Mouse (Mus musculus) myocyte (in vitro differentiated cells): Measurements from ENCODE around the gene Fam241b. TPM values are rescaled to one million over a fixed set of nuclear protein-coding genes. Genes with fewer than 3 reads are reported as not detected.

Source experiments
- H3K27me3 ChIP-seq: one replicate; pipeline ENCODE4 v1.6.1; 2011; ENCODE audit not compliant: control insufficient read depth, insufficient read depth, insufficient read length
- H3K36me3 ChIP-seq: one replicate; pipeline ENCODE4 v1.6.1; 2011; ENCODE audit not compliant: control insufficient read depth, insufficient read depth
- H3K4me2 ChIP-seq: one replicate; pipeline ENCODE4 v1.6.1; 2011; ENCODE audit warnings: low read depth, control low read depth
- H3K4me3 ChIP-seq: one replicate; pipeline ENCODE4 v1.5.1; 2011; ENCODE audit warnings: mild to moderate bottlenecking, control low read depth, moderate library complexity
- H3K79me2 ChIP-seq: one replicate; pipeline ENCODE4 v1.6.1; 2011; ENCODE audit not compliant: control insufficient read depth, insufficient read depth
- H3ac ChIP-seq: one replicate; pipeline ENCODE4 v1.6.1; 2011; ENCODE audit not compliant: control insufficient read depth, insufficient read length
- CEBPB ChIP-seq: IDR thresholded peaks from 2 replicates; pipeline ENCODE4 v1.6.1; 2011; ENCODE audit warnings: mild to moderate bottlenecking, moderate library complexity; ENCODE audit not compliant: poor library complexity, insufficient read depth, severe bottlenecking
- E2F4 ChIP-seq: IDR thresholded peaks from one replicate; pipeline ENCODE4 v1.6.1; 2011; ENCODE audit warnings: mild to moderate bottlenecking, control low read depth, moderate library complexity; ENCODE audit not compliant: insufficient read depth
- MAX ChIP-seq: IDR thresholded peaks from one replicate; pipeline ENCODE4 v1.6.1; 2011; ENCODE audit warnings: low read depth, mild to moderate bottlenecking, control low read depth
- MYOD1 ChIP-seq, 3 experiments: IDR thresholded peaks; one replicate each; pipeline ENCODE4 v1.6.1; 2011; ENCODE audit warnings: control low read depth in 2 of 3, low read depth in 2 of 3, mild to moderate bottlenecking in 2 of 3, moderate library complexity in 1 of 3; ENCODE audit not compliant: insufficient read length in 2 of 3, control insufficient read depth in 1 of 3
- MYOG ChIP-seq, 3 experiments: IDR thresholded peaks; one replicate each; pipeline ENCODE4 v1.6.1; 2011; ENCODE audit warnings: control low read depth in 2 of 3, low read depth in 2 of 3, mild to moderate bottlenecking in 2 of 3; ENCODE audit not compliant: insufficient read length in 2 of 3, control insufficient read depth in 1 of 3, insufficient read depth in 1 of 3
- POLR2A ChIP-seq: IDR thresholded peaks from one replicate; pipeline ENCODE4 v1.6.1; 2011; ENCODE audit warnings: low read depth, mild to moderate bottlenecking, control low read depth, moderate library complexity; ENCODE audit not compliant: insufficient read length
- POLR2AphosphoS2 ChIP-seq: IDR thresholded peaks from one replicate; pipeline ENCODE4 v1.6.1; 2011; ENCODE audit warnings: low read depth, control low read depth; ENCODE audit not compliant: insufficient read length
- REST ChIP-seq: IDR thresholded peaks from one replicate; pipeline ENCODE4 v1.6.1; 2011; ENCODE audit warnings: mild to moderate bottlenecking, control low read depth, moderate library complexity; ENCODE audit not compliant: insufficient read depth, insufficient read length
- SRF ChIP-seq: IDR thresholded peaks from one replicate; pipeline ENCODE4 v1.6.1; 2011; ENCODE audit warnings: low read depth; ENCODE audit not compliant: control insufficient read depth, insufficient read length
- TCF12 ChIP-seq: IDR thresholded peaks from one replicate; pipeline ENCODE4 v1.6.1; 2011; ENCODE audit warnings: mild to moderate bottlenecking, control low read depth; ENCODE audit not compliant: poor library complexity, insufficient read depth, severe bottlenecking
- TCF3 ChIP-seq: IDR thresholded peaks from one replicate; pipeline ENCODE4 v1.6.1; 2011; ENCODE audit warnings: low read depth, control low read depth; ENCODE audit not compliant: insufficient read length
- USF1 ChIP-seq: IDR thresholded peaks from one replicate; pipeline ENCODE4 v1.6.1; 2011; ENCODE audit warnings: low read depth, mild to moderate bottlenecking, control low read depth, moderate library complexity
- polyA plus RNA-seq: library from polyadenylated mRNA; unstranded; fragments of >200 nt; fragmentation: generic; extraction: Trizol; gene quantifications from one replicate; pipeline ENCODE4 v1.2.1, GENCODE M21; 2012; ENCODE audit warnings: missing spikeins

Fam241b gene
- polyA plus RNA-seq, 1 experiment = 3.3 TPM

GRCm38 (mm10) chr10:62174533-62175313 lies 31.0 kb upstream of the Fam241b start:
- no peaks in the 10 kb centered on the region for H3K27me3 ChIP-seq
- no peaks in the 10 kb centered on the region for H3K36me3 ChIP-seq
- no peak overlapping the region for H3K4me2 ChIP-seq
- H3ac ChIP-seq = no peak overlapping the region
- H3K4me3 ChIP-seq = no peak overlapping the region
- TF ChIP-seq MYOG (IDR thresholded peaks at IDR 0.05; ENCODE audit: control insufficient read depth in 1 of 3, insufficient read depth in 1 of 3, insufficient read length in 2 of 3, low read depth in 2 of 3) (no peak), SRF (no peak), TCF3 (no peak), TCF12 (no peak), POLR2A (no peak), MYOD1 (IDR thresholded peaks at IDR 0.05; ENCODE audit: control insufficient read depth in 1 of 3, insufficient read length in 2 of 3, low read depth in 2 of 3) (no peak), E2F4 (no peak), MAX (no peak)
- no peaks in the 10 kb centered on the region for H3K79me2 ChIP-seq

GRCm38 (mm10) chr10:62173941-62174448 lies 30.3 kb upstream of the Fam241b start:
- Histone ChIP-seq H3K4me2 (no peak overlapping the region), H3K36me3 (no peaks in the 10 kb centered on the region), H3K27me3 (no peaks in the 10 kb centered on the region), H3K4me3 (no peak overlapping the region), H3K79me2 (no peaks in the 10 kb centered on the region), H3ac (no peak overlapping the region)
- TF ChIP-seq MYOG (IDR thresholded peaks at IDR 0.05; ENCODE audit: control insufficient read depth in 1 of 3, insufficient read depth in 1 of 3, insufficient read length in 2 of 3, low read depth in 2 of 3) (no peak), TCF3 (no peak), MAX (no peak)

GRCm38 (mm10) chr10:62172841-62173553 lies 29.3 kb upstream of the Fam241b start:
- Histone ChIP-seq H3ac (no peak overlapping the region), H3K79me2 (no peaks in the 10 kb centered on the region)

GRCm38 (mm10) chr10:62162410-62162809 lies 18.7 kb upstream of the Fam241b start:
- Histone ChIP-seq H3K4me3 (no peak overlapping the region), H3ac (no peak overlapping the region), H3K4me2 (no peak overlapping the region), H3K27me3 (peaks cover 44% of the 10 kb centered on the region), H3K79me2 (no peaks in the 10 kb centered on the region), H3K36me3 (no peaks in the 10 kb centered on the region)
- no peak for TF ChIP-seq CEBPB
- no peak for TF ChIP-seq POLR2A
- TF ChIP-seq E2F4 = no peak
- no peak for TF ChIP-seq MYOG (IDR thresholded peaks at IDR 0.05; ENCODE audit: control insufficient read depth in 1 of 3, insufficient read depth in 1 of 3, insufficient read length in 2 of 3, low read depth in 2 of 3)
- TF ChIP-seq MYOD1 (IDR thresholded peaks at IDR 0.05; ENCODE audit: control insufficient read depth in 1 of 3, insufficient read length in 2 of 3, low read depth in 2 of 3) = no peak
- TF ChIP-seq MAX = no peak
- no peak for TF ChIP-seq USF1
- no peak for TF ChIP-seq POLR2AphosphoS2
- TF ChIP-seq SRF = no peak
- no peak for TF ChIP-seq TCF3
- no peak for TF ChIP-seq REST
- TF ChIP-seq TCF12 = no peak

More at GRCm38 (mm10) chr10:62172841-62173553, 29.3 kb upstream of the Fam241b start:
- Histone ChIP-seq H3K4me3 (no peak overlapping the region), H3K27me3 (no peaks in the 10 kb centered on the region), H3K4me2 (no peak overlapping the region), H3K36me3 (no peaks in the 10 kb centered on the region)
- TF ChIP-seq POLR2A (no peak), TCF3 (no peak), CEBPB (no peak), E2F4 (no peak), TCF12 (no peak), REST (no peak), USF1 (no peak), MYOG (IDR thresholded peaks at IDR 0.05; ENCODE audit: control insufficient read depth in 1 of 3, insufficient read depth in 1 of 3, insufficient read length in 2 of 3, low read depth in 2 of 3) (no peak), MYOD1 (IDR thresholded peaks at IDR 0.05; ENCODE audit: control insufficient read depth in 1 of 3, insufficient read length in 2 of 3, low read depth in 2 of 3) (no peak), MAX (no peak), SRF (no peak), POLR2AphosphoS2 (no peak)

- H3ac ChIP-seq = no peak overlapping the region
- TF ChIP-seq E2F4 (no peak), MYOD1 (IDR thresholded peaks at IDR 0.05; ENCODE audit: control insufficient read depth in 1 of 3, insufficient read length in 2 of 3, low read depth in 2 of 3) (no peak), POLR2AphosphoS2 (no peak), USF1 (no peak), SRF (no peak), TCF3 (no peak)
- no peak overlapping the region for H3K4me2 ChIP-seq
- peaks cover 17% of the 10 kb centered on the region for H3K27me3 ChIP-seq
- H3K79me2 ChIP-seq = no peaks in the 10 kb centered on the region
- no peaks in the 10 kb centered on the region for H3K36me3 ChIP-seq
- H3K4me3 ChIP-seq = no peak overlapping the region
These were observed 6.2 kb upstream of the Fam241b start for GRCm38 (mm10) chr10:62149929-62150328.
